Mouse (Mus musculus) frontal cortex, postnatal 25 days (tissue): ENCODE results near the gene Tspan5.

Experiments
- DNase-seq, 2 experiments: peaks; one replicate each; pipeline ENCODE4 v3.0.0; 2022; ENCODE audit warnings: low spot score in 2 of 2

Gene Tspan5

DNA sequence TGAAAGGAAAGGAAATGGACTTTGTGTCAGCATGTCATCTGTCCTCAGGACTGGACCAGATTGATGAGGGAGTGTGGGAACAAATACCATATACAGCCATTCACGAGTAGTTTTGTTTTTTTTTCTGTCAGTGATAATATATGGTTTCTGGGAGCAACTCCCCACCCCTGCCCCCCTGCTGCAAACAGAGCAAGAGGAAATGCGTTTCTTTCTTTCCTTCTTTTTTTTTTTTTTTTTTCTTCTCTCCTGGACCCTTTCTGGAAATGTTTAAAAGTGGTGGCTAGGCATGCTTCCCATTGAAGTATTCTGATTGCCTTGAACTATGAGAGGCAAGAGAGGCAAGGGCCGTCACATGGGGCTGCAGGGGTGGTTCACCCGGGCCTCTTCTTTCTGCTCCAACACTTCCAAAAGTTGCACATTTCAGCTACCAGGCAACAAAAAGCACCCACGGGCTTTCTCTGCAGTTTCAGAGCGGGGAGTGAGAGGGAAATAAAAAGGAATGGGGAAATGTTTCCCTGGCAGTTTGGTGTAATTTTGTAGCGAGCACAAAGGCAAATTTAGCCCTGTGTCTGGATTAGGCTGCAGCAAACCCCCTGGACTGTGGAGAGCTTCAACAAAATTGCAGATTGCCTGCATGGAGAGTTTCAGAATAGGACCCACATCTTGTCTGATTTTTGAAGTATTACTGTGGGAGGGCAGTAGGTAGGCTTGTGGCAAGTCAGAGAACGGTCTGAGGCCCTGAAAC is 2.2 kb downstream of the Tspan5 start:
- no peak for DNase-seq

- DNase-seq, result no peak
Observed at GRCm38 (mm10) chr3:138745091-138745490, 3.1 kb downstream of the Tspan5 start.

DNA sequence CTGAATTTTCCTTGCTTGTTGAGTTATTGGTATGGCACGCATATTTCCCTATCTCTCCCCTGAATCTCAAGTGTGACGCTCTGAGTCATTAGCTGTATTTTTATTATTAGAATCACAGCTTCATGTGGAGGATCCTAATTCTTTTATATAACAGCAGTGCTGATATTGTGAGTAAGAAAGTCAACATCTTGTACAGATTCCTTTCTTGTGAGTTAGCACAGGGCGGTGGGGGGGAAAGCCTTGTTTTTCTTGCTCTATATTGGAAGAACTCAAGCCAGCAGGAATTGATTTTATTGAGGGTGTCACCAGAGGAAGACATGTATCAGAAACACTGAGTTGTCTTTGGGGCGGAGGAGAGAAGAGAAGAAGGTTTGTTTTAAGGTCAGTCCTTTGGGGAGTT is 3.6 kb downstream of the Tspan5 start:
- no peak for DNase-seq

- DNase-seq, result no peak
Observed at GRCm38 (mm10) chr3:138746556-138746955, 4.6 kb downstream of the Tspan5 start.

DNA sequence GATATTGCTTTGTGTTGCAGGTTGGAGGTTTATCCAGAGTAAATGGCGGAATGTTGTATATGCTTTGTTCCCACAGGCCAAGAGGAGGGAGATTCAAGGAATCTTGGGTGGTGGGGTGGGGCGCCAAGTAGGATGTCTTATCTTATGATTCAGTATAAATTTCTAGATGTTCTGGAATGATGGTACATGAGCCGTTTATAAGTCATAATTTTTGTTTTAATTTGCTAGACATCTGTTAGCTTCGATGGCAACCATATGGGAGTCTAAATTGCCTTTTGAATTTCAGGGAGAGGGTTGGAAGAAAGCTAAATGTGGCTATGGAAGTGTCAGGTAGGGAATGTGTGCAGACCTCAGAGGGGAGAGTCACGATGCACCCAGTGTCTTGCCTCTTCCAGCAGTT is 5.0 kb downstream of the Tspan5 start:
- no peak for DNase-seq

DNA sequence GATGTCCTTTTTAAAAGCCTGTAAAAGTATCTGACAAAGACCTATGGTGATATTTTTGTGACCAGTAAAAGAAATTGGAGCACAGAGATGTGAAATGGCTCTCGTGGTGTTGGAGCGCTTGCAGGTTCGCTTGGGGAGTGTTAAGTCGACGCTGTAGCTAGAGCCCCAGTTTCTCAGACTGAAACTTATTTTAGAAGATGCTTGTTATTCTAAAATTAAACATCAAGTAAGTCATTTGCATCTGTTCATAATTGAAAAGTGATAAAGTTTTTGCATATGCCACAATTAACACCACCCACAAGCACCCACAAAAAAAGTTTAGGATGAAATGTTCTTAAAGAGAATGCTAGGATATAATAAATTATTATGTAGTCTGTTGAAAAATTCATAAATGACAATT is 6.0 kb downstream of the Tspan5 start:
- no peak for DNase-seq

DNA sequence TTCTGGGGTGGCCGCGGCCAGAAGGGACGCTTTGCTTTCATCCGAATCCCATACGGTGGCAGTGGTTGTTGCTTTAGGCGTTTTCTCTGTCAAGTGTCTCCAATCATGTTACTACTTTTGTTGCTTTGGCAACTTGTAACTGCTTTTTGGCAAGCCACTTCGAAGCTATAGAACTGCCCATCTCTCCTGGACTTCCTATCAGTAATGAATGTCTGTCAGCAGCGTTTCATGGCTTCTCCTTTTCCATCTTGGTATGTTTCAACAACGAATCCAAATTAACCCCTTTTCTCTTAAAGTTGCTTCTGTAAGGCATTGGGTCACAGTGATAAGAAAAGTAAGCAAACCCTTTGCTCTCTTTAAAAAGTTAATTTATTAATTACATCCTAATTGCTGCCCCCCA is 7.7 kb downstream of the Tspan5 start:
- no peak for DNase-seq

GRCm38 (mm10) chr3:138751328-138751727 is 9.3 kb downstream of the Tspan5 start:
- no peak for DNase-seq

DNA sequence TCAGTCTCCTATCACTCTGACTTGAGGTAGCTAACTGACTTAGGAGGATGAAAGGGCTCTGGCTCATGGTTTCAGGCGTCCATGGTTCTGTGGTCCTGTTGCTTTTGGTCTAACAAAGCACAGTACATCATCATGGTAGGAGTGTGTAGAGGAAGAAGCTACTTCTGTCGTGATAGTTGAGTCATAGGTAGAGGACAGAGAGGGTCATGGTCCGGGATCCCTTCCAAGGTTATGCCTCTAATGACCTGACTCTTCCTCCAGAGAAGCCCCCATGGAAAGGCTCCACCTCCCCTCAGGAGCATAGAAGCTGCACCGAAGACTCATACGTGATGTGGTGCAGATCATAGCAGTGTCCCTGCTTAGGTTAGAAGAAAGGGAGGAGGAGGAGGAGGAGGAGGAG is 10.1 kb downstream of the Tspan5 start:
- DNase-seq, result no peak

DNA sequence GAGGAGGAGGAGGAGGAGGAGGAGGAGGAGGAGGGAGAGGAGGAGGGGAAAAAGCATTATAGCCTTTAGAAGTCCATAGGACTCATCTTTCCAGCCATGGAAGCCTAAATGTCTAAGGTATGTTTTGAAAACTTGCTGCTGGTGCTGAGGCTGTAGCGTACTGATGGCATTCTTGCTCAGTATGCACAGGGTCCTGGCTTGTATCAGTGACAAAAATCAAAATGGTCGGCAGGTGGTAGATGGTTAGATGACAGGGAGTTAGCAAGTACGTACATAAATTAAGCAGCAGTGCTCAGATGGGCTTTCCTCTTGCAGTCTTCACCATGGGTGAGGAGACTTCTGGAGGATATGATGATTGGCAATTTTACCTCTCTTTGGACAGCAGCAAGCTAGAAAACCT is 10.8 kb downstream of the Tspan5 start:
- DNase-seq, result no peak

- DNase-seq, result no peak
Observed at GRCm38 (mm10) chr3:138753182-138753885, 11.3 kb downstream of the Tspan5 start.

- DNase-seq, result no peak
Observed at GRCm38 (mm10) chr3:138754328-138754727, 12.3 kb downstream of the Tspan5 start.

DNA sequence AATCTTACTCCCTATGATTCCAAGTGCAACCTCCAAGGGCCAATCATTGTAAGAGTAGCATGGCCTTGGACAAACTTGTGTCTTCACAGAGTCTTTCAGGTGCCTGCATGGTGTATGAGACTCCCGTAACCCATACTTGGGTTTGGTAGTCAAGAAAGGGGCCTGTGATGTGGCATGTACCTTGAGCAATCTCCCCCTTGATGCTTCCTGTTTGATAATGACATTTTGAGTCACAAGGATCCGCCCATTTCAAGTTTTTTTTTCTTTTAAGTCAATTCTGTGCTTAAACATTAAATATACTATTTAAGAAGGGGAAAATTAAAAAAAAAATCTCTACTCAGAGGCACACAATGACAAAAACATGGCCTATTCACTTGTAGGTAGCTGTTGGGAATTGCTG is 15.3 kb downstream of the Tspan5 start:
- no peak for DNase-seq

GRCm38 (mm10) chr3:138759968-138760684 is 18.1 kb downstream of the Tspan5 start:
- DNase-seq, result no peak

DNA sequence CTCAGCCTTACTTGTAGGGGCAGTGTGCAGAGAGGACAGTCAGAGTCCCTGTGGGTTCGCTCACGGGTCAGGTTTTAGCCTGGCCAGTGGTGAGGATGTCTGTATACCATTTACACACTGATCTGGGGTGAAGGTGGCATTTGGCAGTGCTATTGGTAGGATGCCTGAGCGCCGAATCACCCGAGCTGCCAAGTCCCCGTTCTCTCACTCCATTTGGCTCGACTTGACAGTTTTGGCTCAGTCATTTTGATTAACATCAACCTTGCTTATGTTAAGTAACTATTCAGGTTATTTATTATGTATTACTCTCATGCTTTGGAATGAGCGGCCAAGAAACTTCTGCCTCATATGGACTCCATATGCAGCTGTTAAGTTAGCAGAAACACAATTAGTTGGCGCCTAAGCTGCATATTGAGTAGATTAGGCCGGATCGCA is 18.7 kb downstream of the Tspan5 start:
- DNase-seq, result no peak

- DNase-seq, result no peak
Observed at GRCm38 (mm10) chr3:138761531-138761930, 19.5 kb downstream of the Tspan5 start.

- no peak for DNase-seq
Observed at GRCm38 (mm10) chr3:138763941-138764340, 21.9 kb downstream of the Tspan5 start.

DNA sequence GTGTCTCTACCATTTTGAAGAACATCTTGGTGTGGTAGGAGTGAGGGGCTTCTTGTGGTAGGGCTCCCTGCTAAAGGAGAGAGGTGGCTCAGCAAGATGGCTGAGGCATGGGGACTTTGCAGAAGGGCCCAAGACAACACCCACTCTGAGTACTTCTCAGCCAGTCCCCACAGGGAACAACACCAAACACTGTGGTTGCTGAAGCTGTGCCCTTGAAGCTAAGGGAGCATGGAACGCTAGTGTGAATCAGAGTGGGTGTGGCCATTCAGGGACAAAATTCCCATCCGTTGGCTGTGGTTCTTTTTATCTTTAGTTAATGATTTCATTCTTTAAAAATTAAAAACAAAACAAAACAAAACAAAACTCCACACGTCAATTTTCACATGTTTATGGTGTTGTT is 22.8 kb downstream of the Tspan5 start:
- DNase-seq, result no peak

GRCm38 (mm10) chr3:138767034-138767433 is 25.0 kb downstream of the Tspan5 start:
- DNase-seq, result no peak

GRCm38 (mm10) chr3:138768541-138769093 is 26.6 kb downstream of the Tspan5 start:
- no peak for DNase-seq

DNA sequence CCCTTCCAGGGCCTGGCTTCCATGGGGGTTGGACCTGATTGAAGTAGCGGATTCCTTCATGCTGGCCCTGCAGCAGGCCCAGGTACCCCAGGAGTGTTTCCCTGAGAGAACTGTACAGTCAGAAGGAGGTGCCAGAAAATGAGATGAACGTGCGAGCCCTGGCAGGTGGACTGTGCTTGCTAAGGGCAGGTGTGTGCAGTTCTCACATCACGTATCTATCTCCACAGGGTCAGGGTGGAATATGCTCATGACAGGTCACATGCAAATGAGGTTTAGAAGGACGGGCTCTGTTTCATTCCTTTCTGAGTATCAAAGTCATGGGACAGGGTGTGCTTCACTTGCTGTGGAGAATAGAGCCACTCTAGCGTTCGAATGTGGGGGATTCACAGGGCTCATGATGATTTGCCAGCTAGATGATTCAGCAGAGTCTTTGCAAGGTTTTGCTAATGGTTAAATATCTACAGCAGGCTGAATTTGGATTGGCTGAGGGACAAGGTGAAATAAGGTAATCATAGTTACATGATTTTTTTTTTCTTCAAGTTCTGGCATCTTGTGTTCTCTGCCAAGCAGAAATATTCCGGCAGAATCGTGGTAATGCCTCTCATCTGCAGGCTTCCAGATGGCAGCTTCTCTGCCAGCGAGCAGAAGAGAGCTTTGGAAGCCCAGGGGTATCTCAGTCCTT is 28.8 kb downstream of the Tspan5 start:
- peak in 1 of 2 experiments; percentile 41 for DNase-seq
